Mouse (Mus musculus): ENCODE results near the gene Gm3755.
"Not testable (repeated sequence)": the region's sequence is repeated elsewhere in the genome, so short reads cannot be mapped to it uniquely, and the experiment has no call there.

The Gm3755 gene

DNA sequence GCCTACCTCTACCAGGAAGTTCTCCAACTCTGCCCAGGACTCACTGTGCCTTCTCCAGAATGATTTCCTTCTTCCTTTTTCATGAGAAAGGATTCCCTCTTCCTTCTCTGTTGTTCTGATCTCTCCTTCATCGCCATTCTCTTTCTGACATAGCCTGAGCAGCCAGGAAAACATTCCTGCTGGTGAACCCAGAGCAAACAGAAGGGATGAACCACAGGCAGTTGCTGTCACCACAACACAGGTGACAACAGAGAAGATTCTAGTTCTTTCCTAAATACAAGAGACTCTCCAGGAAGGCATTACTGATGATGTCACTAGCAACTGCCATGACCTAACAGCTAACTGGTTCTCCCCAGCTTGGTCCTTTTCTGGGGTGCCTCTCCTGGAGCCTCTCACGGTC, at the start of gene Gm3755:
TSS of gene Gm3755 (minus strand) at position 101 of the 400 bp plus-strand sequence.
- not testable (repeated sequence) for DNase-seq

- DNase-seq: not testable (repeated sequence)
These were observed 38.0 kb upstream of the Gm3755 start for GRCm38 (mm10) chr14:7488731-7489130.

GRCm38 (mm10) chr14:7483662-7484061, 32.9 kb upstream of the Gm3755 start, which contains the start of gene Gm3752:
Gene Gm3752, minus strand, starts transcription at chr14:7483762.
- not testable (repeated sequence) for DNase-seq

- DNase-seq: not testable (repeated sequence)
These were observed 28.2 kb downstream of the Gm3755 start for GRCm38 (mm10) chr14:7422496-7422895.

Measured in lung, postnatal 10 days (tissue).